Mouse (Mus musculus) layer of hippocampus, adult 18-20 months (tissue): ENCODE results near the gene Arsk. TPM values are rescaled to one million over a fixed set of nuclear protein-coding genes. Genes with fewer than 3 reads are reported as not detected.
A peak's percentile ranks its signal among the peaks of the same experiment; 100 is the strongest.

Source experiments
- DNase-seq, 2 experiments: peaks; one replicate each; pipeline ENCODE4 v3.0.0; 2022; ENCODE audit warnings: low spot score in 2 of 2
- long read RNA-seq: library from polyadenylated mRNA; stranded (forward); transcript quantifications from one replicate; pipeline ENCODE4 v2.0.0, GENCODE M21; 2021
- total RNA-seq, 2 experiments: library from RNA; stranded (reverse); gene quantifications; 2 replicates each; pipeline ENCODE4 v1.2.3; 2021

The Arsk gene
- 1 to 10 TPM; 6.2 TPM for total RNA-seq
- long read RNA-seq, partial matches to known transcripts: 1 of 7 reads
- long read RNA-seq, other reads (novel, unspliced or antisense): 3 of 7 reads

DNA sequence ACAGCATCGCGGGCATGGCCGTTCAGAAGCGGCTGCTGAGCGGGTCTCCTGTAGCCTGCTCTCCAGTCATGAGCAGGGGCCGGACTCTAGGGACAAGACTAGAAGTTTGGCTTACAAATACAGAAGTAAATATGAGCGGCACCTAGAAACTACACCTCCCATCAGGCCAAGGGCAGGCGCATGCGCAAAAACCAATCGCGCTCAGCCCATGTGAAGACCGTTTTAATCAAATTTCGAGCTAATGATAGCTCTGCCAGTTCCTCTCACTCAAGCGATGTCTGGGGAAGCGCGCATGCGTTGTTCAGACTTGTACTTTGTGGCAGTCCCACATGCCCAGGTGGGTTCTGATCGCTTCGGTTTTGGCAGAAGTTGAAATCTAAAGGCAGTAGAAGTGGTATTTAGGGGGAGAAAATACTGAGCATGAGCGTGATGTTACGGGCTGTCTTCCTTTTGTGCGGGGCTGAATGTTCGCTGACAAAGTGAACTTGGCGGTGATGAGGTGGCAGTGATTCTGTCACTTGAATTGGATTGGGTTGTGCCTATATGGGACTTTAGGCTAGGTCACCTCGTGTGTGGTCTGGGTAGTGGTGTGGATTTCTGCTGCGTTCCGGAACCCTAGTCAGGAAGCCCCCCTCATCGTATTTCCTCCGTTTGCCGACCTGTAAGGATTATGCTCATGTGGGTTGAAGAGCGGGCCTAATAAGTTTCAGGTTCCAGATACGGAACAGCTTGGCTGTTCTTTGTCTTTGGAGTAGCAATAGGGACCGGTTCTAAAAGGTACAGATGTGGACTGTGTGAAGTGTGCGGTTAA lies at the start of gene Arsk, which contains the start of gene Ttc37:
Arsk (minus strand) TSS at position 168 of the 811 bp plus-strand sequence.
Ttc37 (plus strand) TSS at position 242 of the 811 bp plus-strand sequence.
- peak; percentile 91 to 96 for DNase-seq

DNA sequence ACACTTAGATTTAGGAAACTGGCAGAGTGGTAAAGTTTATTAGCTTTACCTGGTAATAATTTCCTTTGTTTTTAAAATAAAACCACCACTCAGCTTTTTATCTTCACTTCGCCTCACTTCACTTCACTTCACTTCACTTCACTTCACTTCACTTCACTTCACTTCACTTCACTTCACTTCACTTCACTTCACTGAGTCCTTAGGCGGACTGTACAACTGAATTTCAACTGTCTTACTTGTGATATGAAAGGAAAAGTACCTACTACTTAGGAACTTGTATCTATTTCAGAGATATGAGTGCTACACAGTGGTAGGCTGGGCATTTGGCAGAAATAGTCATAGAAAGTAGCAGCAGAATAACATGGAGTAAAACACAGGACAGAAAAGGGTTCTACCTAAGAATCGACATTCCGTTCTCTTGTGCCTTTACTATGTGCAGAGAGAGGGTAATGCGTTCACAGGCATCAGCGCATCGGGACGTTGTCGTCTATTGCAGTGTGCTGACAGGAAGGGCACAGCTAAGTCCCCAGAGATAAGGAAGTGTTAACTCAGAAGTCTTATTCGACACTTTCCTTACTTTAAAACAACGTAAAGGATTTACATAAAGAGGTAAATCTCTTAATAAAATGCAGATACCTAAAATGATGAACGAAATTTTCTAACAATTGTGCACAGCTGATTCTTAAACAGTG lies 42.8 kb upstream of the Arsk start:
- no peak for DNase-seq

DNA sequence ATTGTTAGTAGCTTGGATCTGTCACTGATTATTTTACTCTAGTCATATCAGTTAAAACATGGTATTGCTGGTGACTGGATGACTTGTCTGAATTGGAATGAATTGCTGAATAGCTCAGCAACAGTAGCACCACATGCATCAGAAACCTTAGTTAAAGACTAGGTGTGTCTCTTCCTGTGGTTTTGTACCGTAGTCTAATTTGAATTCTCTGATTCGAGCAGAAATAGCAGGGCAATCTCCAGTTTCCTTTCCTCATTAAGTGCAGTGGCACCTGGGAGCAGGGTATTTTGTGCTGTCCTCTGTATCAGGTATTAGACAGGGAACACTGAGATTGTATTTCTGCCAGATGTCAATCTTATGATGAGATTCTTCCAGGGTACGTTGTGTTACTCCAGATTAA lies 40.4 kb upstream of the Arsk start:
- no peak for DNase-seq

DNA sequence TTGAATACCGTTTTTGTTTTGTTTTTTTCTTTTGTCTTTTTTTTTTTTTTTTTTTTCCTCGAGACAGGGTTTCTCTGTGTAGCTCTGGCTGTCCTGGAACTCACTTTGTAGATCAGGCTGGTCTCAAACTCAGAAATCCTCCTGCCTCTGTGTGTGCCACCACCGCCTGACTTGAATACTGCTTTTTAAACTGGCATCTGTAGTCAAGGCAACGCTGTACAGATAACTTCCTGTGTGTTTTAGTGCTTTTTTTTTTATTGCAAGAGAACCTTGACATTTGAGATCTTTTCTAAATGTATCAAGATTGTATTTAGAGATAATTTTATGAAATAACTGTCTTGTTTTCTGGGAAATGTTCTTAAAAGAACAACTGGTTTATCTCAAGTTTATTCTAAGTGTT lies 34.0 kb upstream of the Arsk start:
- DNase-seq: no peak

DNA sequence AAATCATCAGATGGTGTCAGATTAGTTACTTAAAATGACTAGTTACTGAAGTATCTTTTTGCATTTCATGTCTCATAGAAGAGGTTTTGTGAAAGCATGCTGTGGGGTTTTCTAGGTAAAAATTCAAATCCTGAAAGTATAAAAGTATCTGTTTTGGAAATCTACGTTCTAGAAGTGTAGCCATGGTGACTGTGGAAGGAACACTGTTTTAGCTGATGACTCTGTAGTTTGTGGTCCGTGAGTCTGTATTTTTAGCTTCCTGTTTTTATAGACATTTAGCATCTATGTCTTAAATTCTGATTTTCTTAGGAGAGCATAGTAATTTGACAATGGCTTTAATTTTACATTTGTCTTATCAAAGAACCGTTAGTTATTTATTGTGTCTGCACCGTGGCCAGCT lies 30.3 kb upstream of the Arsk start:
- no peak for DNase-seq

DNA sequence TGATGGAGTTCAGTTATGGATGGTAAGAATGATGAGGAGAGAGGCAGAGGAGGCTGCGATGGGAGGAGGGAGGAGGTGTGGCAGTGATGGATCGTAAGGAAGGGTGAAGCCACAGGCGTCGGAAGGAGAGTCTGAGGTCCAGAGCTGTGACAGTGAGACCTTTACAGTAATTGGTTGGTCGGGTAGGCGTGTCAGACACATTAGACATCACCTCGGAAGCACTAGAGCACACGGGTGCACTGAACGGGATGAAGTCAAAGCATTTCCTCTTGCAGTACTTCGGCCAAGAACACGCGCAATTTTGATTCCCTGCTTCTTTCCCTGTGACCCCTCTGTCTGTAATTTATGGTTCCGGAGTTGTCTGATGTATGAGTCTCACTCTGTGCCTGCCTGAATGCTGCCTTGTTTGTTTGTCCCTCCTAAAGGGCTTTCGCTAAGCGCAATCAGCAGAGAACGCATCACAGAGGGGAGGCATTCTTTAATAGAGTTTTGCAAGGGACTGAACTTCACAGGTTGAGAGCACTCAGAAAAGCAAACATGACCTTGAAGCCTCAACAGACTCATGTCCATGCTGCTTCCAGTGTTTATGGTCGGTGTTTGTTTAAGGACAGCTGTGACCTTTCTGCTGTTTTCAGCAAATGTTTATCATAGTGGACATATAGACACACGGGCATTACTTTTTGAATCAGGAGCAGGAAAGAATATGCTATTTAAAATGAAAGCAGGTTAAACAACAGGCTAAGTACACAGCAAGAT lies 10.8 kb upstream of the Arsk start:
- no peak for DNase-seq

DNA sequence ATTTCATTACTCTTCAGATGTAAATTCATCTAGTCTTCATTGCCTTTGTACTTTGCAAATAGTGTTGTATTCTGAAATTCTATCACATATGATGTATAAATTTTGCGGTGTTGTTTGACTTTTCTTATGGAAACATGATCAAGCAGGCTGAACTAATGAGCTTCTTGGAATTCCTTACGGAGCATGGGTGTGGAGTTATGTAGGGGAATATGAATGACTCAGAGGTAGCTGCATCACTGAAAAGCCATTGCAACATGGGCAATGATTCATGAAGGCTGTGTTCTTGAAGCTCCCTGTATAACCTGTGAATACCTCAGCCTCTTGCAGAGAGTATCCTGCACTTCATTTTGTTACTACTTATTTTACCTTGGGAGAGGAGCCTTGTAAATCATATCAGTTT lies 3.5 kb upstream of the Arsk start:
- no peak for DNase-seq

DNA sequence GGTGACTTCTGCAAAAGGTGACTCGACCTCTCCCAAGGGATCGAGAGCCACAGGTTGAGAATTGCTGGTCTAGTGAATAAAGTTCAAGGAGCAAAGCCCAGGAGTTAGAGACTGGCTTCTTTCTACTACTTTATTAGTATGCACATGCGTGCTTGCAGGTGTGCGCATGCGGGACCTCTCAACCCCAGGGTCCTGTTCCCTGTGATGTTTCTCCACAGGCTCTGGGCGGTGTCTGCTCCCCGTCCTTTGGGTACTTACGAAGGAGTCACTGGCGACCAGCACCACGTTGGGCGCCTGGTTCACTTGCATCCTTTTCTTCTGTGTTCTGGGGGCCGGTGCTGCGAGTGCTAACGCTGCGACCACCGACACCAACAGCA lies 356 bp downstream of the Arsk start:
- DNase-seq: no peak

DNA sequence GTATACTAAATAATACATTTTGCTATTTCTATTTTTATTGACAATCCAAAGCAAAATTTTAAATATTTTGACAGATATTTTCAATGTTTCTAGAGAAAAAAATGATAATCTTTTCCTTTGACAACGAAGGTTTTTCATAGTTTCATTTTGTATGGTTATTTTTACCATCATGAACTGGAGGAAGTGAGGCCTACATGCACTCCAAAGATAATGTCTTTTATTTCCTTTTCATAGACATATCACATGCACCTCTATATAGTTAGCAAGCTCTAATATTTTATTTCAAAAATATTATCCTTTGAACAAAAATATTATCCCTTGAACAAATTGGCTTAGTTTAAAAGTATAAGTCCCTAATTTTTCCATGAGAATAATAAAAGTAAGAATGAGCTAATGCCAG lies 24.1 kb downstream of the Arsk start:
- no peak for DNase-seq

DNA sequence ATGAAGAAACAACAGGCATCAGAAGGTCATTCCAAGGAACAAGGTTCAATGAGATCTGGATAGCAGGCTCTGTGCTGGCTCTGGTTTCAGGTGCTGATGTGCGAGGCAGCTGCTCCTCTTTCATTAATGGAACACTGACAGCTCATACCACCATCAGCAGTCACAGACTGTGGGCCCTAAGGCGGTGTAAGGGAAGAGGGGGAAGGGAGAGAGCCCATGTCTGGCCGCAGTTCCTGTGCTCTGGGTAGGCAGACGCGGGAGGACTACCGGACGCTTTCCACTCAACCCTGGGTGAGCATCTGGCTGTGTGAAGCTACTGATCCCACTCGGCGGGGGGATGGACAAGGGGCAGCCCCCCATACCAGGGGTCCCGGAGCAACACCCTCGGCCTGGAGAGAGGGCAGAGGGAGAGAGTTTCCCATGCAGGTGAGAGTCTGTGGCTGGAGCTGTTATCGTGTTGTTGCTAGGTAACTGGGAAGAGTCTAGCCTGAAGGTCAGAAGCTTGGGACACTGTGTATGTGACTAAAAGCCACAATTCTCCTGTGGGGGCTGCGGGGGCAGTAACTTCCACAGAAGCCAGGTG lies 34.0 kb downstream of the Arsk start:
- DNase-seq: no peak

DNA sequence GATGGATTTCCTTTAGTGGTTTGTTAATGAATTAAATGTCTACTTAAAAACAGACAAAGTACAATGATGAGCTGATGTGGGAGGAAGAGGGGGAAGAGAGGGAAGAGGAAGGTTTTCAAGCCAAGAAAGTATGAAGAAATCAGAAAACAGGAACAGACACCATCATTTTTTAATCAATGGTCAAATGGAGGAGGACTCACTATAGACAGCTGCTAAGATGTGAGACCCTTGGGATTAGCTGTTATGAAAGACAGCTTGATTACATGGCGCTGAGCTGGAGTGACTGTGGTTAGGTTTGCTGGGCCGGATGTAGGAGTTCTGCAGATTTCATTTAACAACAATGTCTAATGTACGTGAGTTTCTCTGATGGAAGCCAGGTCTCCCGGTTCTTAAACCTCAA lies 34.9 kb downstream of the Arsk start:
- no peak for DNase-seq

DNA sequence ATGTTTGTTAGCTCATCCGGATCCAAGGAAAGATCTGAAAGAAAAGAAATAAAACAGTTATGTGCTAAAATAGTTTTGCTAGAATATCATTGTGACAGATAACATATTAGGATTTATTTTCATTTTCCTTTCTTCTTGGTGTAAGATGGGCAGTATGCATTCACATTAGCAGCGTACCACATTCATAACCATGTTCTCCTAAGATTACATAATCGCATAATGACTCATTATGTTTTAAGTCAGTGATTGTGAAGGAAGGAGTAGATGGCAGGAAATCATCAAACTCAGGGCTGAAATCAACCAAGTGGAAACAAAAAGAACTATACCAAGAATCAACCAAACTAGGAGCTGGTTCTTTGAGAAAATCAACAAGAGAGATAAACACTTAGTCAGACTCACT lies 35.9 kb downstream of the Arsk start:
- DNase-seq: no peak

DNA sequence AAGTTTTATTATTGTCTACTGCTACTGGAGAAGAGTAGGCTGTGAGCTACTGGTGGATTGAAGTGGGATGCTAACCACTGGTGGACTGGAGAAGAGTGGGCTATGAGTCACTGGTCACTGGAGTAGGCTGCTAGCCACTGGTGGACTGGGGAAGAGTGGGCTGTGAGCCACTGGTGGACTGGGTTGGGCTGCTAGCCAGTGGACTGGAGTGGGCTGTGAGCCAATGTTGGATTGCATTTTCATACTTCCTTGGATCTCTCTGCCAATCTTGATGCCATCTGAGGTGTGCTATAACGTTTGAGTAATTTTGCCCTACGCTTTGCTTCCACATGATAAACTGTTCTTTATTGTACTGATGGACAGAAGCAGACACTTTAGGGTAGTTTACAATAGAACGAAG lies 36.3 kb downstream of the Arsk start:
- no peak for DNase-seq

DNA sequence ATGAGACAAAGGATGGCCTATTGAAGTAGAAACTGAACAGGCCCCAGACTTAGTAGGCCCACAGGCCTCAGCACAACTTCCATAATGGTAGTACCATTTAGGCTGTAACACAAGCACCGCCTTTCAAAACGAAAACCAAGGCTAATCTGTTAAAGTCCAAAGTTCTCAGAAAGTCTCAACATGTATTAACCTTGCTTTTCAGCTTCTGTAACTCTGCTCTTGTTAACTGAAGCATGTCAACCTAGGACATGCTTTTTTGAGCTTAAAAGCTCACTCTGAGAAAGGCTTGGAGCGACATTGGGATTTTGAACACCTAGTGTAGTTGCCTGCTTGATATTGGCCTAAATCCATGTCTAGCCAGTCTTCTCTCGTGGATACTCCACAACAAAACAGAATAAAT lies 38.9 kb downstream of the Arsk start:
- no peak for DNase-seq

DNA sequence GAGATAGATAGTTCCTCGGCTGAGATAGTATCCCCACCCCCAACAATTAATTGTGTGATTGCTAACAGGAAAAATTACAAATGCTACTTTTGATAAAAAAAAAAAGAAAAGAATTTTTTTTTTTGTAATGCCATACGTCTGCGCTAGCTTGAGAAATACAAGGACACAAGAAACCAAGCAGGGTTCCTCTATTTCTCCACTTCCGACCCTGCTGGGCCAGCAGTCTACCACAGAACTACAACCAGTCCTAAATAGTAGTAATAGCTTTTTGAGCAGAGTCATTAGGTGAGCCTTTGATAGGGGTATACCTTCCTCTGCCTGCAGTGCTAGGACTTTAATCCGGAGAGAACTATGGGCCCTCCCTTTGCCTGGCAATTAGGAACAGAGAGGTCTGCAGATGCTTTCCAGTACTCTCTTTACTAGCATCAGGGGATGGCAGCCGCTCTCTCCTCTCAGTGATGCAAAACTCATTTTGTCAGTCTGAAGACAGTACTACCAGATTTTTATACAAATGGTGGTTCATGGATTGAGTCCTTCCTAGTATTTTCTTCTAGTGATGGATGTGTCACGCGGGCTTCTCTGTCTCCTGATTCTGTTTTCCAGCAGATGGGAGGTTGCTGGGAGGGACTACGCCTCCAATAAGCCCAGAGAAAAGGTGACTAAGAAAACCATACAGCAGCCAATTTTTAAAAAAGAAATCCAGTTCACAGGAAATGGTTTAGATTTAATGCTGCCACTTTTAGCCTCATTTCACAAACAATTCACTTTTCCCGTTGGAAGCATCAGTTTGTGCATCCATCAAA lies 41.0 kb downstream of the Arsk start:
- DNase-seq: peak; percentile 40 to 57

DNA sequence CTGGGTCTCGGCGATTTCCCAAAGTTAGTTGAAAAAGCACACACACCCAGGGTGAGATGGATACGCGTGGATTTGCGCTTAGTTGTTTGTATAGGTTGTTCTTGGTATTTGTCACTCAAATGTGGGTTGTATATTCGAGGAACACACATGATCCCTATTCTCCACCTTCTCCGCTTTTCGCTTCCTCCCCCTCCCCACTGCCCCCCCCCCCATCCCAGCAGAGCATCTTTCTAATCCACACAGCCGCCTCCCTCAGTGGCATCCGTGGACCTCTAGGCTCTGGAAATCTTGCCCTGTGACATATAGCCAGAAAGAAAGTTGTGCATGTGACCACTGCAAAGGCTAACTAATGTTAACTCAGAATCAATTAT lies 41.6 kb downstream of the Arsk start, which contains the start of gene Gpr150:
Gpr150 (minus strand) TSS at position 101 of the 371 bp plus-strand sequence.
- peak in 1 of 2 experiments; percentile 4 for DNase-seq

DNA sequence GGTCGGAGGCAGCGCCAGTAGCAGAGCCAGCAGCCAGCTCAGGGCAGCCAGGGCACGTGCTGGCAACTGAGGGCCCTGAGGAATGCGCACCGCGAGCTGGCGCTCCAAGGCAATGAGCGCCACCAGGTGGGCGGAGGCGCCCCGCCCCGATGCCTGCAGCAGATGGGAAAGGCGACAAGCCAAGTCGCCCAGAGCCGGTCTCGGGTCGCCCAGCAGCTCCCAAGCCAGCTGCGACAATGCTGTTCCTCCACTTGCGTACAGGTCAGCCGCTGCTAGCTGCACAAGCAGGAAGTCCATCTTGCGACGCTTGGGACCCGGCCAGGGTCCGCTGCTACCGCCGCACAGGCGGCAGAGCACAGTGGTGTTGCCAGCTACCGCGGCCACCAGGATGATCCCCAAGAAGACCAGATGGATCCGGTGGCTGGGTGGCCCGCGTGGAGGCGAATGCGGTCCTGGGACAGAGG lies 42.2 kb downstream of the Arsk start:
- DNase-seq: peak; percentile 52 to 77

DNA sequence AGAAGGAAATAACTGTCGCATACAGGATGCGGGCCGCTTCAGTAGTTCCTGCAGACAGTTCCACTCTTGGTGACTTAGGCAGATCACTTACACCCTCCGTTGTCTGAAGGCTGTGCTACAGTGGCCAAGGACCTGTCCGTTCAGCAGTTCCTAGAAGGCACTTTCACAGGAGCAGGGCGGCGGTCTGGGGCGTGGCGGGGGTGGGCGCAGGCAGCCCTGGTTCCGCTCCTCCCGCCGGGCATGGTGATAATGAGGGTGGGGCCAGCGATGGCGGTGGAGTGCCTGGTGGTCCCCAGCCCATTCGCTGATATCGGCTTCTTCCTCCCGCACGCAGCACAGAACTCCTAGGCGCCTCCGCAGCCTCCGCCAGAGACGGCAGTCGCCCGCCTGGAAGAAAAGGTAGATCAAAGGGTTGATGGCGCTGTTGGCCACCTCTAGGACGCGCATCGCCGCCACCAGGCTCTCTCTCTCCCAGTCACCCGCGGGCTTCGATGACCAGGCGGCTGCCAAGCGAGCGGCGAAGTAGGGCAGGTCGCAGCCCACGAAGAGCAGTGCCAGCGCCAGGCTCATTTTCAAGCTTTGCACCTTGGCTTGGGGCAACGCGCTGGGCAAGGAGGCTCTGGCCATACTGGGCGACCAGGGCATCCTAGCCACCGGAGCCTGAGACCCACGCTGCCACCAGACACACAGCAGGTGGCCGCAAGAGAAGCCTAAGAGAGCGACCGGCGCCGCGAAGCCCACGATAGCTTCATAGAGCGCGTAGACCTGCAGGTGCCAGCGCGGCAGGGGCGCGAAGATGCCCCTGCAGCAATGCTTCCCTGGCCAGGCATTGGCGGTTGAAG lies 42.8 kb downstream of the Arsk start:
- DNase-seq: peak; percentile 6 to 19

DNA sequence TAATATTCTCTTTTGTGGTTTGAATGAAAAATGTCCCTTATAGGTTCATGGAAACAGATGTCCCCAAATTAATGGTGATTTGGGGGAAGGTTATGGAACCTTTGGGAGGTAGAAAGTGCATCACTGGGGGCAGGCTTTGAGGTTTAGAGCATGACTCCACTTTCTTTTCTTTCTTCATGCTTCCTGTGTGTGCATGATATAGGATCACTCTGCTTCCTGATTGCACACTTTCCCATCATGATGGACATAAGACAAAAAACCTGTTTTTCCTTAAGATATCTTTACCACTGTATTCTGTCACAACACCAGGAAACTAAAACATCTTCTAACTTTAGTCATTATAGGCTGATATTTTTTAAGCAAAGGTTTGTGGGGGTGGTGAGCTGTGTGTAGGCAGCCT lies 53.5 kb downstream of the Arsk start:
- no peak for DNase-seq

DNA sequence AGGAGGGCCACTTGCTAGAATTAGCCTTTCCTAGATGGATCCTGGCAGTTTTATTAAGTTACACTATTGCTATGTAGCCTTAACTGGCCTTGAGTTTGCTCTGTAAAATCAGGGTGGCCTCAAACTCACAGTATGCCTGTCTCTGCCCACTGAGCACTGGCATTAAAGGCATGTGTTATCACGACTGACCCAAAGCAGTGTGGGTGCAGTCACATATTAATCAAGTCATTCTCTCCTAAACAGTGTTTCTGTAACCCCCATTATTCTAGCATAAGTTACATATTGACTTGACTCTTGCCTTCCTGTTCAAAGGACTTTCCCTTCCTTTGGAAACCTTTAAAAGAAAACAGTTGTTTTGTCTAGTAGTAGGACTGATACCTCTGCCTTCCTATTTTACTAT lies 56.0 kb downstream of the Arsk start:
- no peak for DNase-seq
